Mouse (Mus musculus): ENCODE measurements at regions not wholly inside any gene's neighbourhood (a gene's known extent, or its start where the extent isn't known, plus 50 kb on each side); places are given as distances from the start of the nearest gene placed in this dataset.

GRCm38 (mm10) chr12:80048215-80048979 lies 64.4 kb downstream of the Zfp36l1 start:
- no peak for TF ChIP-seq POLR2A (IDR thresholded peaks at IDR 0.05; ENCODE audit: borderline replicate concordance, low read depth, low read length)
- no peak for TF ChIP-seq CTCF (IDR thresholded peaks at IDR 0.05; ENCODE audit: low read depth, low read length)
